Mouse (Mus musculus) skeletal muscle tissue, adult 2 months (tissue): ENCODE results near the gene Acot7.

Experiments
- DNase-seq: peaks from one replicate; pipeline ENCODE4 v3.0.0-alpha.2; 2012; ENCODE audit warnings: low read depth, low spot score

Acot7 gene

GRCm38 (mm10) chr4:152244545-152245522 lies 66.9 kb downstream of the Acot7 start:
- no peak for DNase-seq

DNA sequence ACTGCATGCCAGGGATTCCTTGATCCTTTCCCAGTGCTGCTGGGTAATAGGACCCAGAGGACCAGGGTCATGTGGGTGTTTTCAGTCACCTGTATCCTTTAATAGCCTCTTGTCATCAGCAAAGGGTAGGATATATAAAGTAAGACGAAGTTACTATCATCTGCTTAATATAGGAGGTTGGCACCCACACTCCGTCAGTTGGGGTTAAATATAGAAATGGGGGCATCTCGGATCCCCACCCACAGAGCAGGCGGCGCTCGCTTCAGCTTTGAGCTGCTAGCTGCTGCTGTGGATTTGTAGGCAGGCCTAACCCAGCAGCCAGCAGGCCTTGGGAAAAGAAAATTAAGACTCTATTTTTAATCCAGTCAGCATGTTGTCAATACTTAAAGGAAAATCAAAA lies 68.1 kb downstream of the Acot7 start:
- DNase-seq = peak; percentile 77

DNA sequence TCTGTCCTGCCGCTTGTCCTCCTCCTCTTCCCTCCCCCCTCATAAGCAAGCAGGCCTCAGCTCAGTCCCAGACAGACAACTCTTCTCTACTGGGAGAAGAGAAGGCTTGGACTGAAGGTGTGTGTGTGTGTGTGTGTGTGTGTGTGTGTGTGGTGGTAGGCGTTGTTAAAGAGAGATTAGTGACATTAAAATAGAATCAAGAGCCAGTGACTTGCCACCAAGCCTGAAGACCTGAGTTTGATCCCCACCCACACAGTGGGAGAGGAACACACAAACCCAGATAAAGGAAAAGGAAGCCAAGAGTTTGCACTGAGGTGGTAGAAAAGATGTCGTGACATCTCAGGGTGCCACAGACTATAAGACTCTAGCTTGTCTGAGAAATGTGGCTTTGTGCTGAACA lies 69.3 kb downstream of the Acot7 start:
- DNase-seq = no peak

GRCm38 (mm10) chr4:152250615-152251014 lies 72.7 kb downstream of the Acot7 start:
- no peak for DNase-seq

DNA sequence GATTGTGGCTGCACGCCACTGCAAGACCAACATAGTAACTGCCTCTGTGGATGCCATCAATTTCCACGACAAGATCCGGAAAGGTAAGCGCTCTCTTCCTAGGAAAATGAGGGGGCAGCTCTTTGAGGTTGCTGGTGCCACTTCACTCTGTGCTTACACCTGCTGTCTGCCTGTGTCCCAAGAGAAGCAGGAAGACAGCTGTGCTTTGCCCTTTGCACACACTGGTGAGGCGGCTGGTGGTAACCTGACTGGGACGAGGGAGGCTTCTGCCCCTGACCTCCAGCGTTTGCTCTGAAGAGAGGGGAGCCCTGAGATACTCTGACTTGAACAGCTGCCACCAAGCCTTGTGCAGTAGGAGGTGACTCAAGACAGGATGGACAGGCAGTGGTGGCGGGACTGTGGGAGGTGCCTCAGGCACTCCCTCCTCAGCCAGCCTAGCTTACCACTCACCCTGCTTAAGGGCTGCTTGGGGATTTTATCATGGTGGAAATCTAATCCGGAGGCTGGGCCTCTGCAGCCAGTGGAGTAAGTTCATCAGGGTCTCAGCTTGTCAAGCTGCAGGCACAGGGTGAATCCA lies 75.3 kb downstream of the Acot7 start:
- no peak for DNase-seq

- peak; percentile 80 for DNase-seq
Observed at GRCm38 (mm10) chr4:152257070-152257469, 79.1 kb downstream of the Acot7 start.

DNA sequence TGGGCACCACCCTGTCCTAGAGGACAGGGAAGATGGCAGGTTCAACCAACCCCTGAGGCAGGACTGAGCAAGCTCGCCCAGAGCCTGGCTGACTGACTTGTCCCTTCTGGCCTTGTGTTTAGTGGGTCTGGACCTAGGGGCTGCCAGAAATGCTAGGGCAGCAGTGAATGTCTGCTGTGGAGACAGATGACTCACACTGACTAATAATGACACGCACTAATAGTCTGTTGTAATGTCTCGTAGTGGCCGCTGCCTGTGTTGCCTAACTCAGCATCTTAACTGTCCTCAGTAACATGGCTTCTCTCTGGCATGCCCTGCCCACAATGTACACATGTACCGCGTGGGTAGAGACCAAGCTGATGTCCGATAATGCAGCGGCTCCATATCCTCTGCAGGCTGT lies 82.5 kb downstream of the Acot7 start:
- DNase-seq = no peak

GRCm38 (mm10) chr4:152262187-152262586 lies 84.3 kb downstream of the Acot7 start:
- DNase-seq = peak; percentile 71

GRCm38 (mm10) chr4:152263089-152263488 lies 85.2 kb downstream of the Acot7 start:
- no peak for DNase-seq

GRCm38 (mm10) chr4:152263512-152264176 lies 85.7 kb downstream of the Acot7 start:
- no peak for DNase-seq

- no peak for DNase-seq
Observed at GRCm38 (mm10) chr4:152264177-152264530, 86.2 kb downstream of the Acot7 start.

DNA sequence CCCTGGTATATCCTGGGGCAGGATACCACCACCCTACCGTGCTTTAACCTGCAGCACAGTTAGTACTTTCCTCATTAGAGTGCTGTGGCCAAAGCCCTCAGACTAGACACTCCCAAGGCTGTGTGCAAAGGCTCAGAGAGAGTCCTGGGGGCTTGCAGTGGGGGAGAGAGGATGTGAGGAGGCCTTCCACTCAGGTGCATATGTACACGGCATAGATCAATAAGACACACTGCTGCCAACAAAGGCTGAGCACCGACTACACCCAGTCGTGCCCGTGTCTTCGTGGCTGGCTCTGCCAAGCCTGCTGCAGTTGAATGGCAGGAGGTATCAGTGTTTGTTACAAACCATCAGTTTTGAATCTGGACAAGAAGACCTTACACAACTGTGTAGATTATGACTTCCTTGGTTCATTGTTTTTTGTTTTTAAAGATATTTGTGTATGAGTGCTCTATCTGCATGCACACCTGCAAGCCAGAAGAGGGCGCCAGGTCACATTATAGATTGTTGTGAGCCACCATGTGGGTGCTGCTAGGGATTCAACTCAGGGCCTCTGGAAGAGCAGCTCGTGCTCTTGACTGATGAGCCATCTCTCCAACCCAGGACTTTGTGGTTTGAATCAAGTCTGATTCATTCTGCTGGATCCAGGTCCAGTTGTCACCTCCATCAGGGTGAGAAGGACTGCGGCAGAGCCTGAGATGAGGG lies 87.1 kb downstream of the Acot7 start:
- DNase-seq = no peak

- DNase-seq = no peak
Observed at GRCm38 (mm10) chr4:152265791-152266190, 87.9 kb downstream of the Acot7 start.

- DNase-seq = peak; percentile 79
Observed at GRCm38 (mm10) chr4:152266236-152266895, 88.4 kb downstream of the Acot7 start.

GRCm38 (mm10) chr4:152267748-152268369 lies 89.9 kb downstream of the Acot7 start:
- DNase-seq = peak; percentile 81

DNA sequence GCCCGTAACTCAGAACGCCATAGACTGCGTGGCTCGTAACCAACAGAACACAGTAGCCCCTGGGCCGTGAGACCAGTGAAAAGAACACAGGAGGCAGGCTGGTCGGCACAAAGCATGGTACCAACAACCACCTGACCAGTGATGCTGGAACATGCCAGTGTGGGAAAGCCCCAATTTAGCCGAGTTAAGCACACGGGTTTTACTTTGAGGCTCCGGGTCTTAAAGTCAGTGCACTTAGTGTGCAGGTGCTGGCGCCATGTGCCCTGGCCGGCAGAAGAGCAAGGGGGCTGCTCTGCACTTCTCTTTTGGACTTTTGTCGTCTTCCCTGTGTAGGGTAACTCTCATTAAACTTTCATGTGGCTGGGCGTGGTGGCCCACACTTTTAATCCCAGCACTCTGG lies 92.0 kb downstream of the Acot7 start:
- no peak for DNase-seq

GRCm38 (mm10) chr4:152270599-152270998 lies 92.7 kb downstream of the Acot7 start:
- DNase-seq = no peak

GRCm38 (mm10) chr4:152271334-152271733 lies 93.4 kb downstream of the Acot7 start:
- DNase-seq = no peak

- DNase-seq = no peak
Observed at GRCm38 (mm10) chr4:152272006-152272405, 94.1 kb downstream of the Acot7 start.

GRCm38 (mm10) chr4:152272449-152273049 lies 94.6 kb downstream of the Acot7 start:
- DNase-seq = peak; percentile 82
